Mouse (Mus musculus) midbrain, embryonic 10.5 days (tissue): ENCODE results near the gene Abhd15. TPM values are rescaled to one million over a fixed set of nuclear protein-coding genes. Genes with fewer than 3 reads are reported as not detected.

Source experiments
- polyA plus RNA-seq: library from polyadenylated mRNA; unstranded; fragments of >200 nt; fragmentation: Nextera tagmentation; extraction: Ambion mirVana; gene quantifications from 2 replicates; pipeline ENCODE4 v1.2.1, GENCODE M21; 2016

Abhd15 gene
- polyA plus RNA-seq, 1 experiment from 2014 or later: 4.2 TPM

Other genes starting within 250 kb of the Abhd15 start
- not detected in 2 replicates for gene Coro6, start 52.7 kb upstream of the Abhd15 start, polyA plus RNA-seq
- 7.4 and 11.8 TPM in 2 replicates for gene Ankrd13b, start 25.4 kb upstream of the Abhd15 start, polyA plus RNA-seq
- 10.9 and 11.7 TPM in 2 replicates for gene Git1, start 21.6 kb upstream of the Abhd15 start, polyA plus RNA-seq
- gene Trp53i13, start 859 bp downstream of the Abhd15 start, polyA plus RNA-seq: 31.3 and 36.5 TPM in 2 replicates
- 0.12 TPM in 1 of 2 replicates, not detected in the other for gene Gm10392, start 4.1 kb downstream of the Abhd15 start, polyA plus RNA-seq
- gene Taok1, start 92.7 kb downstream of the Abhd15 start, polyA plus RNA-seq: 13.9 and 16.6 TPM in 2 replicates
- gene Nufip2, start 171.0 kb downstream of the Abhd15 start, polyA plus RNA-seq: 3.2 and 3.3 TPM in 2 replicates
- 1.9 and 2.0 TPM in 2 replicates for gene Cryba1, start 210.2 kb downstream of the Abhd15 start, polyA plus RNA-seq
- 24.6 and 38.7 TPM in 2 replicates for gene Myo18a, start 248.1 kb downstream of the Abhd15 start, polyA plus RNA-seq